Mouse (Mus musculus): ENCODE results near the gene Adgrd1. TPM values are rescaled to one million over a fixed set of nuclear protein-coding genes. Genes with fewer than 3 reads are reported as not detected.

The Adgrd1 gene
- total and polyA plus RNA-seq, 3 experiments, result 0.04 to 0.07 TPM; not detected in 1

GRCm38 (mm10) chr5:129104043-129104442 is 7.5 kb downstream of the Adgrd1 start:
- Histone ChIP-seq H3K4me2 (ENCODE audit: insufficient read depth, low read depth, poor library complexity, severe bottlenecking) (no peak overlapping the region), H3K27me3 (replicated peaks) (peaks cover 46% of the 10 kb centered on the region), H3K36me3 (replicated peaks in 1 of 2; ENCODE audit: control insufficient read depth in 1 of 2, insufficient read depth in 1 of 2, low read length in 1 of 2) (no peaks in the 10 kb centered on the region), H3K79me2 (replicated peaks; ENCODE audit: control insufficient read depth, extremely low read depth, insufficient read depth, poor library complexity, severe bottlenecking) (no peaks in the 10 kb centered on the region), H3K9ac (ENCODE audit: insufficient read depth, low read depth) (no peak overlapping the region), H3K4me1 (ENCODE audit: control insufficient read depth in 1 of 2, insufficient read depth in 2 of 2) (no peaks in the 10 kb centered on the region), H3K9me3 (replicated peaks; ENCODE audit: low read length) (peaks cover 2% of the 10 kb centered on the region), H3K4me3 (replicated peaks in 1 of 3; ENCODE audit: low read depth in 2 of 3, low read length in 2 of 3, poor library complexity in 1 of 3) (no peak overlapping the region), H3K27ac (ENCODE audit: insufficient read depth, low read depth) (no peak overlapping the region)
- in situ Hi-C loops (cut with MboI; ENCODE audit: low pct_ligation_motif_present, low pct_unique_long_range_greater_than_20kb, low sequenced_read_pairs), result no loop called here
- dilution Hi-C loops (cut with MboI; ENCODE audit: extremely low pct_ligation_motif_present, extremely low pct_unique_long_range_greater_than_20kb, low sequenced_read_pairs), result no loop called here
- no peak for DNase-seq (ENCODE audit: extremely low read depth)
- TF ChIP-seq TBP (conservative IDR thresholded peaks at IDR 0.05; ENCODE audit: low read depth, low read length) (no peak), MAX (IDR thresholded peaks at IDR 0.05; ENCODE audit: low read length) (no peak), HCFC1 (IDR thresholded peaks at IDR 0.05; ENCODE audit: low read depth, low read length) (no peak), GABPA (IDR thresholded peaks at IDR 0.05; ENCODE audit: insufficient replicate concordance, low read depth, low read length) (no peak), JUND (conservative IDR thresholded peaks at IDR 0.05; ENCODE audit: low read depth, low read length) (no peak), MXI1 (IDR thresholded peaks at IDR 0.05; ENCODE audit: low read depth, low read length) (no peak), SIN3A (IDR thresholded peaks at IDR 0.05; ENCODE audit: low read length) (no peak), JUN (IDR thresholded peaks at IDR 0.05; ENCODE audit: insufficient read depth, low read depth, low read length) (no peak), UBTF (IDR thresholded peaks at IDR 0.05; ENCODE audit: low read depth, low read length) (no peak), EP300 (IDR thresholded peaks at IDR 0.05; ENCODE audit: low read length) (no peak), CHD2 (IDR thresholded peaks at IDR 0.05; ENCODE audit: low read length) (no peak)

- Histone ChIP-seq H3K4me2 (ENCODE audit: insufficient read depth, low read depth, poor library complexity, severe bottlenecking) (no peak overlapping the region), H3K9me3 (replicated peaks; ENCODE audit: low read length) (peaks cover 12% of the 10 kb centered on the region), H3K4me3 (replicated peaks in 1 of 3; ENCODE audit: low read depth in 2 of 3, low read length in 2 of 3, poor library complexity in 1 of 3) (no peak overlapping the region), H3K79me2 (replicated peaks; ENCODE audit: control insufficient read depth, extremely low read depth, insufficient read depth, poor library complexity, severe bottlenecking) (no peaks in the 10 kb centered on the region), H3K4me1 (ENCODE audit: control insufficient read depth in 1 of 2, insufficient read depth in 2 of 2) (no peaks in the 10 kb centered on the region), H3K9ac (ENCODE audit: insufficient read depth, low read depth) (no peak overlapping the region), H3K36me3 (replicated peaks in 1 of 2; ENCODE audit: control insufficient read depth in 1 of 2, insufficient read depth in 1 of 2, low read length in 1 of 2) (no peaks in the 10 kb centered on the region), H3K27me3 (replicated peaks) (peaks cover 20% of the 10 kb centered on the region), H3K27ac (ENCODE audit: insufficient read depth, low read depth) (no peak overlapping the region)
- in situ Hi-C loops (cut with MboI; ENCODE audit: low pct_ligation_motif_present, low pct_unique_long_range_greater_than_20kb, low sequenced_read_pairs) (no loop called here), dilution Hi-C loops (cut with MboI; ENCODE audit: extremely low pct_ligation_motif_present, extremely low pct_unique_long_range_greater_than_20kb, low sequenced_read_pairs) (no loop called here)
- TF ChIP-seq ELF1 (IDR thresholded peaks at IDR 0.05; ENCODE audit: low read depth, low read length) (no peak), NELFE (IDR thresholded peaks at IDR 0.05; ENCODE audit: low read depth, low read length) (no peak), CHD1 (IDR thresholded peaks at IDR 0.05; ENCODE audit: low read depth, low read length) (no peak), PAX5 (IDR thresholded peaks at IDR 0.05; ENCODE audit: low read length) (no peak), SIN3A (IDR thresholded peaks at IDR 0.05; ENCODE audit: low read length) (no peak), MAFK (IDR thresholded peaks at IDR 0.05; ENCODE audit: insufficient replicate concordance, low read length) (no peak), KAT2A (IDR thresholded peaks at IDR 0.05; ENCODE audit: insufficient replicate concordance, low read length) (no peak), MYC (IDR thresholded peaks at IDR 0.05; ENCODE audit: low read depth, low read length) (no peak), HCFC1 (IDR thresholded peaks at IDR 0.05; ENCODE audit: low read depth, low read length) (no peak), ZKSCAN1 (IDR thresholded peaks at IDR 0.05; ENCODE audit: borderline replicate concordance, low read depth, low read length) (no peak)
- no peak for DNase-seq (ENCODE audit: extremely low read depth)
Measured at GRCm38 (mm10) chr5:129111729-129112128, 15.2 kb downstream of the Adgrd1 start.
